11 mouse cellular contexts compared by ENCODE assay signal in genomic region chr4:49480104-49480760, GRCm38 (mm10). TPM values are rescaled to one million over a fixed set of nuclear protein-coding genes. Genes with fewer than 3 reads are reported as not detected.
DNase-seq lines count a peak whose midpoint lies in the region; ATAC-seq lines count a peak whose summit lies in the region.
"Had no signal": no experiment of that assay in that cellular context is flagged by ENCODE, and none has a peak within 500 bp of the region (broad histone marks: within the 10 kb centered on the region; RNA-seq: fewer than 3 reads in every experiment).

No protein-coding gene starts in this region.

- no peak overlapping the region for H3K27ac ChIP-seq in hindbrain, embryonic 12.5 days
- no peak overlapping the region for H3K27ac ChIP-seq in hindbrain, embryonic 10.5 days
- H3K27ac ChIP-seq in hindbrain, embryonic 16.5 days (ENCODE audit: low read depth, low read length), result no peak overlapping the region
- no peak overlapping the region for H3K27ac ChIP-seq in limb, embryonic 12.5 days
- H3K27ac ChIP-seq in neural tube, embryonic 14.5 days (ENCODE audit: low read depth, low read length), result no peak overlapping the region

- no peak for ATAC-seq in hindbrain, embryonic 12.5 days (ENCODE audit: low FRiP score)
- ATAC-seq in hindbrain, embryonic 16.5 days, result no peak
- ATAC-seq in limb, embryonic 12.5 days (ENCODE audit: insufficient number of reproducible peaks, insufficient read depth, low FRiP score, low TSS enrichment, low read depth), result no peak
- ATAC-seq in neural tube, embryonic 14.5 days (ENCODE audit: low read depth), result no peak
- no peak for ATAC-seq in granulocyte monocyte progenitor cell, adult 5-6 weeks (replicated peaks; ENCODE audit: poor library complexity, severe bottlenecking)
- ATAC-seq: Patski had no signal

- peaks cover 3% of the 10 kb centered on the region; the same call in 1 of the 2 replicates for H3K4me1 ChIP-seq in hindbrain, embryonic 12.5 days
- peaks cover 11% of the 10 kb centered on the region; the same call in 1 of the 2 replicates for H3K4me1 ChIP-seq in hindbrain, embryonic 10.5 days (replicated peaks)
- no peaks in the 10 kb centered on the region for H3K4me1 ChIP-seq in hindbrain, embryonic 16.5 days (ENCODE audit: control insufficient read depth, insufficient read depth, low read depth, low read length)
- H3K4me1 ChIP-seq in limb, embryonic 12.5 days (replicated peaks), result peaks cover 9% of the 10 kb centered on the region; the same call in 1 of the 2 replicates
- 0 out of 2 replicates have a peak, but pooled peaks cover 4% of the 10 kb centered on the region for H3K4me1 ChIP-seq in neural tube, embryonic 14.5 days (ENCODE audit: control insufficient read depth, insufficient read depth, low read length)

- no peaks in the 10 kb centered on the region for H3K9me3 ChIP-seq in hindbrain, embryonic 12.5 days (replicated peaks)
- no peaks in the 10 kb centered on the region for H3K9me3 ChIP-seq in hindbrain, embryonic 10.5 days
- no peaks in the 10 kb centered on the region for H3K9me3 ChIP-seq in hindbrain, embryonic 16.5 days (ENCODE audit: control insufficient read depth, low read length)
- H3K9me3 ChIP-seq in limb, embryonic 12.5 days, result no peaks in the 10 kb centered on the region
- no peaks in the 10 kb centered on the region for H3K9me3 ChIP-seq in neural tube, embryonic 14.5 days (ENCODE audit: control insufficient read depth, low read length)

- H3K27me3 ChIP-seq in hindbrain, embryonic 12.5 days, result no peaks in the 10 kb centered on the region
- H3K27me3 ChIP-seq in hindbrain, embryonic 10.5 days (ENCODE audit: insufficient read depth, poor library complexity, severe bottlenecking), result peaks cover 9% of the 10 kb centered on the region; the same call in 1 of the 2 replicates
- H3K27me3 ChIP-seq in hindbrain, embryonic 16.5 days (replicated peaks; ENCODE audit: control insufficient read depth, insufficient read depth, low read length), result no peaks in the 10 kb centered on the region
- no peaks in the 10 kb centered on the region for H3K27me3 ChIP-seq in limb, embryonic 12.5 days
- H3K27me3 ChIP-seq in neural tube, embryonic 14.5 days (ENCODE audit: control insufficient read depth, insufficient read depth, low read length), result no peaks in the 10 kb centered on the region
- H3K27me3 ChIP-seq: Patski had no signal

- no peak overlapping the region for H3K9ac ChIP-seq in hindbrain, embryonic 12.5 days
- no peak overlapping the region for H3K9ac ChIP-seq in hindbrain, embryonic 16.5 days (ENCODE audit: low read depth, low read length)
- no peak overlapping the region for H3K9ac ChIP-seq in limb, embryonic 12.5 days (replicated peaks)
- no peak overlapping the region for H3K9ac ChIP-seq in neural tube, embryonic 14.5 days (replicated peaks; ENCODE audit: low read depth, low read length)

- peak overlapping the region; percentile 20; the same call in 1 of the 2 replicates for H3K4me2 ChIP-seq in hindbrain, embryonic 12.5 days (replicated peaks)
- peak overlapping the region; percentile 25 for H3K4me2 ChIP-seq in hindbrain, embryonic 16.5 days (ENCODE audit: low read length)
- H3K4me2 ChIP-seq in limb, embryonic 12.5 days, result peak overlapping the region; percentile 41
- peak overlapping the region; percentile 14; the same call in 1 of the 2 replicates for H3K4me2 ChIP-seq in neural tube, embryonic 14.5 days (ENCODE audit: low read depth, low read length)

- DNase-seq in hindbrain, embryonic 10.5 days (ENCODE audit: low spot score), result no peak
- no peak for DNase-seq in urinary bladder, postnatal 14 days (ENCODE audit: low spot score)
- no peak for DNase-seq in thymus, postnatal 0 days (ENCODE audit: low spot score)
- DNase-seq: cerebellum, postnatal 25 days; layer of hippocampus, postnatal 36 days had no signal

- no peaks in the 10 kb centered on the region for H3K36me3 ChIP-seq in hindbrain, embryonic 12.5 days
- H3K36me3 ChIP-seq in hindbrain, embryonic 10.5 days, result no peaks in the 10 kb centered on the region
- H3K36me3 ChIP-seq in hindbrain, embryonic 16.5 days (ENCODE audit: control insufficient read depth, insufficient read depth, low read length), result no peaks in the 10 kb centered on the region
- no peaks in the 10 kb centered on the region for H3K36me3 ChIP-seq in limb, embryonic 12.5 days
- H3K36me3 ChIP-seq in neural tube, embryonic 14.5 days (ENCODE audit: control insufficient read depth, insufficient read depth, low read length), result no peaks in the 10 kb centered on the region

- WGBS in hindbrain, embryonic 12.5 days, result 29% methylated on average over 21 of the region's 21 CpGs
- WGBS in hindbrain, embryonic 10.5 days, result 28% methylated on average over 21 of the region's 21 CpGs
- WGBS in hindbrain, embryonic 16.5 days, result 25% methylated on average over 21 of the region's 21 CpGs
- WGBS in limb, embryonic 12.5 days, result 12% methylated on average over 21 of the region's 21 CpGs
- WGBS in neural tube, embryonic 14.5 days, result 27% methylated on average over 21 of the region's 21 CpGs

- H3K4me3 ChIP-seq in hindbrain, embryonic 12.5 days, result no peak overlapping the region
- no peak overlapping the region for H3K4me3 ChIP-seq in hindbrain, embryonic 10.5 days
- no peak overlapping the region for H3K4me3 ChIP-seq in hindbrain, embryonic 16.5 days (ENCODE audit: low read length)
- H3K4me3 ChIP-seq in limb, embryonic 12.5 days (replicated peaks), result no peak overlapping the region
- H3K4me3 ChIP-seq in neural tube, embryonic 14.5 days (ENCODE audit: low read depth, low read length), result no peak overlapping the region

RNA-seq across cellular contexts. Expression of gene Acnat1, which starts 6.5 kb away (rescaled TPM):
- not detected in 2 replicates for polyA plus RNA-seq in hindbrain, embryonic 12.5 days (2016; fragmentation: Nextera tagmentation; extraction: Ambion mirVana)
- polyA plus RNA-seq in hindbrain, embryonic 10.5 days (2016; fragmentation: Nextera tagmentation; extraction: Ambion mirVana), result not detected in 2 replicates
- not detected in 2 replicates for polyA plus RNA-seq in hindbrain, embryonic 16.5 days (2015; fragmentation: Nextera tagmentation; extraction: Ambion mirVana)
- not detected in 2 replicates for polyA plus RNA-seq in limb, embryonic 12.5 days (2016; fragmentation: Nextera tagmentation; extraction: Ambion mirVana)
- polyA plus RNA-seq in neural tube, embryonic 14.5 days (2014; fragmentation: Nextera tagmentation; extraction: Ambion mirVana), result not detected in 2 replicates
- not detected in 2 replicates for total RNA-seq in granulocyte monocyte progenitor cell, adult 5-6 weeks (2014; fragmentation: Nextera tagmentation)
- not detected in 2 replicates for total RNA-seq in granulocyte monocyte progenitor cell, adult 5-6 weeks (2017)
- polyA plus RNA-seq in thymus, postnatal 0 days (2015; fragmentation: Nextera tagmentation; extraction: Ambion mirVana), result 0.31 and 0.37 TPM in 2 replicates
- polyA plus RNA-seq: Patski had no signal

RNA-seq across cellular contexts. Expression of gene Baat, which starts 26.1 kb away (rescaled TPM):
- polyA plus RNA-seq in hindbrain, embryonic 12.5 days (2016; fragmentation: Nextera tagmentation; extraction: Ambion mirVana), result 0.17 and 0.18 TPM in 2 replicates
- polyA plus RNA-seq in hindbrain, embryonic 10.5 days (2016; fragmentation: Nextera tagmentation; extraction: Ambion mirVana), result 0.30 and 0.33 TPM in 2 replicates
- not detected in 2 replicates for polyA plus RNA-seq in hindbrain, embryonic 16.5 days (2015; fragmentation: Nextera tagmentation; extraction: Ambion mirVana)
- polyA plus RNA-seq in limb, embryonic 12.5 days (2016; fragmentation: Nextera tagmentation; extraction: Ambion mirVana), result not detected in 2 replicates
- not detected in 2 replicates for polyA plus RNA-seq in neural tube, embryonic 14.5 days (2014; fragmentation: Nextera tagmentation; extraction: Ambion mirVana)
- not detected in 2 replicates for total RNA-seq in granulocyte monocyte progenitor cell, adult 5-6 weeks (2014; fragmentation: Nextera tagmentation)
- not detected in 2 replicates for total RNA-seq in granulocyte monocyte progenitor cell, adult 5-6 weeks (2017)
- polyA plus RNA-seq in thymus, postnatal 0 days (2015; fragmentation: Nextera tagmentation; extraction: Ambion mirVana), result 0.10 TPM in 1 of 2 replicates, not detected in the other
- polyA plus RNA-seq: Patski had no signal

RNA-seq across cellular contexts. Expression of gene Mrpl50, which starts 40.7 kb away (rescaled TPM):
- 80.7 and 82.2 TPM in 2 replicates for polyA plus RNA-seq in hindbrain, embryonic 12.5 days (2016; fragmentation: Nextera tagmentation; extraction: Ambion mirVana)
- polyA plus RNA-seq in hindbrain, embryonic 10.5 days (2016; fragmentation: Nextera tagmentation; extraction: Ambion mirVana), result 74.8 and 77.1 TPM in 2 replicates
- 74.3 and 76.5 TPM in 2 replicates for polyA plus RNA-seq in hindbrain, embryonic 16.5 days (2015; fragmentation: Nextera tagmentation; extraction: Ambion mirVana)
- polyA plus RNA-seq in limb, embryonic 12.5 days (2016; fragmentation: Nextera tagmentation; extraction: Ambion mirVana), result 89.3 and 92.4 TPM in 2 replicates
- polyA plus RNA-seq in neural tube, embryonic 14.5 days (2014; fragmentation: Nextera tagmentation; extraction: Ambion mirVana), result 79.1 and 83.1 TPM in 2 replicates
- total RNA-seq in granulocyte monocyte progenitor cell, adult 5-6 weeks (2014; fragmentation: Nextera tagmentation), result 34.6 and 40.5 TPM in 2 replicates
- 38.7 and 39.9 TPM in 2 replicates for total RNA-seq in granulocyte monocyte progenitor cell, adult 5-6 weeks (2017)
- polyA plus RNA-seq in thymus, postnatal 0 days (2015; fragmentation: Nextera tagmentation; extraction: Ambion mirVana), result 48.8 and 49.7 TPM in 2 replicates

RNA-seq across cellular contexts. Expression of gene Zfp189, which starts 40.7 kb away (rescaled TPM):
- polyA plus RNA-seq in hindbrain, embryonic 12.5 days (2016; fragmentation: Nextera tagmentation; extraction: Ambion mirVana), result 14.9 and 16.7 TPM in 2 replicates
- 10.4 and 10.8 TPM in 2 replicates for polyA plus RNA-seq in hindbrain, embryonic 10.5 days (2016; fragmentation: Nextera tagmentation; extraction: Ambion mirVana)
- 12.2 and 12.4 TPM in 2 replicates for polyA plus RNA-seq in hindbrain, embryonic 16.5 days (2015; fragmentation: Nextera tagmentation; extraction: Ambion mirVana)
- 13.6 and 14.3 TPM in 2 replicates for polyA plus RNA-seq in limb, embryonic 12.5 days (2016; fragmentation: Nextera tagmentation; extraction: Ambion mirVana)
- 13.0 and 14.5 TPM in 2 replicates for polyA plus RNA-seq in neural tube, embryonic 14.5 days (2014; fragmentation: Nextera tagmentation; extraction: Ambion mirVana)
- total RNA-seq in granulocyte monocyte progenitor cell, adult 5-6 weeks (2014; fragmentation: Nextera tagmentation), result 1.9 and 2.8 TPM in 2 replicates
- 6.2 and 6.7 TPM in 2 replicates for total RNA-seq in granulocyte monocyte progenitor cell, adult 5-6 weeks (2017)
- polyA plus RNA-seq in thymus, postnatal 0 days (2015; fragmentation: Nextera tagmentation; extraction: Ambion mirVana), result 5.7 and 5.9 TPM in 2 replicates
